Mouse (Mus musculus) left cerebral cortex, postnatal 10 days (tissue): ENCODE data around the gene Ninj1. TPM values are rescaled to one million over a fixed set of nuclear protein-coding genes. Genes with fewer than 3 reads are reported as not detected.

Source experiments
- total RNA-seq, 2 experiments: library from RNA; stranded (reverse); gene quantifications; 2 replicates each; pipeline ENCODE4 v1.2.3; 2021

Ninj1 gene
- total RNA-seq, 2 experiments from 2014 or later = 23.8 to 23.9 TPM

Other genes with a start within 250 kb of the Ninj1 start
- gene Fam120a, start 219.5 kb upstream of the Ninj1 start, total RNA-seq = 10 to 100 TPM; 95.2 to 96.8 TPM
- gene Wnk2, start 39.5 kb upstream of the Ninj1 start, total RNA-seq = 100 to 1,000 TPM; 112 to 116 TPM
- 10 to 100 TPM; 11.1 to 12.9 TPM for gene Card19, start 28.6 kb downstream of the Ninj1 start, total RNA-seq
- gene Susd3, start 61.2 kb downstream of the Ninj1 start, total RNA-seq = 1 to 10 TPM; 2.4 to 2.8 TPM
- gene Fgd3, start 132.8 kb downstream of the Ninj1 start, total RNA-seq = 10 to 100 TPM in 1 of 2 experiments, 1 to 10 TPM in 1; 8.7 to 10.2 TPM
- 10 to 100 TPM; 44.5 to 45.7 TPM for gene Bicd2, start 154.1 kb downstream of the Ninj1 start, total RNA-seq
- 10 to 100 TPM; 12.7 to 13.8 TPM for gene Ippk, start 233.8 kb downstream of the Ninj1 start, total RNA-seq